Mouse (Mus musculus) forelimb bud, embryonic 11.5 days (tissue): Measurements from ENCODE around the gene Nipa2.
"Not testable (repeated sequence)": the region's sequence is repeated elsewhere in the genome, so short reads cannot be mapped to it uniquely, and the experiment has no call there.

ENCODE experiments used
- DNase-seq: peaks from one replicate; pipeline ENCODE4 v3.0.0-alpha.2; 2012; ENCODE audit warnings: low read depth, low spot score

Nipa2 gene

DNA sequence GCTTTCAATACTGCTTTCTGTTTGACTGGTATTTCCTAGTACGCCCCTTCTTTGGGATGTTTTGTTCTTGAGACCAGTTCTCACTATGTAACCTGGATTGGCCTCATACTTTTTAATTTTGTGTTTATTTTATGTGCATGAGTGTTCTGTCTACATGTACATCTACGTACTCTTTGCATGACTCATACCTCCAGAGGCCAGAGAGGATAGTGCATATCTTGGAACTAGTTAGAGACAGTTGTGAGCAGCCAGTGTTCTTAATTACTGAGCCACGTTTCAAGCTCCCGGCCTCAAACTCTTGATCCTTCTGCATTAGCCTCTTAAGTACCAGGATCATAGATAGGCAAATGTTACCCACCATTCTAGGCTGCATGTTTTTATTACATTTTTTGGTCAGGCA, 23.9 kb downstream of the Nipa2 start:
- no peak for DNase-seq

DNA sequence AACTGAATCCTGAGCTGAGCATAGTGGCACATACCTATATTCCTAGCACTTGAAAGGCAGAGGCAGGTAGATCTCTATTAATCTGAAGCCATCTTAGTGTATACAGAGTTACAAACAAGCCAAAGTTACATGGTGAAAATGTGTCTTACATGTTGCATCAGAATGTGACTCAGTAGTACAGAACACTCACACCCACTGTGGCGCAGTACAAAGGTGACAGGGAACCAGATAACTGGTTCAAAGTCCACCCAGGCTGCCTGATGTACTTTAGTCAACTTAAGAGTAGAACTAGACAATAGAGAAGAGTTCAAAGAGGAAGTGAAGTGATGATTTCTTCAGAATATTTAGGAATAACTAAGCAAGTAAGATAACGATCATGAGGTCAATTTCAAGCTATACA, 27.3 kb downstream of the Nipa2 start:
- no peak for DNase-seq

DNA sequence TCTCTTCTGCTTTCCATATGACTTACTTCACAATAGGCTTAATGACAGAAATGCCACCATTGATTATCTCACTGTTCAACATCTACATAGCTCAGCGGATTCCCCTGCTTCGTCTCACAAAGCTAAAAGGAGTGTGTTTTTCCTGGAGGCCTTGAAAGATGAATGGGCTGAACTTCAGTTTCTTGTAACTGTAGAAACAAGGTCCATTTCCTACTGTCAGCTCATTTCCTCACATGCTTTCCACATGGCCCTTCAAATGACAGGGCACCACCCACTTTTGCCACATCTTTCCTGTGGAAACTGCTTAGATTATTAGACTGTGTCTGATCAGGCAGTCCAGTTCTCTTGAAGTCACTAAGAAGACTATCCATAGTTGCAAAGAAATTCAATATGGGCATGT, 33.6 kb downstream of the Nipa2 start:
- DNase-seq, result no peak

DNA sequence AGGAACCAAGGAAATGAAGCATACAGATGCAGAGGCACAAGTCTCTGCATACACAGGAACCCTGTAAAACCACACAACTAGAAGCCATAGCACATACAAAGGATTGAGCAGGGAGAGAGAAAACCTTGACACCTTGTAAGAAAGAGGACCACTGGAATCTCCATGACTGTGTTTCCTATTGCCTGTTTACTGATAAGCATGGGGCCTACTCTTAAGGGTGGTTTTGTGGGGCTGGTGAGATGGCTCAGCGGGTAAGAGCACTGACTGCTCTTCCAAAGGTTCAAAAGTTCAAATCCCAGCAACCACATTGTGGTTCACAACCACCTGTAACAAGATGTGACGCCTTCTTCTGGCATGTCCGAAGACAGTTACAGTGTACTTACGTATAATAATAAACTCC, 35.0 kb downstream of the Nipa2 start:
- DNase-seq, result no peak

DNA sequence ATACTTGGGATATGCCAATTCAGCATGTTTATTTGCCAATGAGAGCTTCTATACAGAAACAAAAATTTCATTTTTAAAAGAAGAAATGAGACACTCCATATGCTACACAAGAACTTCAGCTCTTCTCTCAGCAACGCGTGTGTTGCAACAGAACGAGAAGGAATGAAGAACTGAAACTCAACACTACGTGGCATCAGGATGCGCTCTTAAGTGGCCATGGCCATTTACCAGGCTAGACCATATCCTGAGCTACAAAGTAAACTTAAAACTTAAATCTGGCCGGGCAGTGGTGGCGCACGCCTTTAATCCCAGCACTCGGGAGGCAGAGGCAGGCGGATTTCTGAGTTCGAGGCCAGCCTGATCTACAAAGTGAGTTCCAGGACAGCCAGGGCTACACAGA, 43.9 kb downstream of the Nipa2 start:
- DNase-seq, result not testable (repeated sequence)

DNA sequence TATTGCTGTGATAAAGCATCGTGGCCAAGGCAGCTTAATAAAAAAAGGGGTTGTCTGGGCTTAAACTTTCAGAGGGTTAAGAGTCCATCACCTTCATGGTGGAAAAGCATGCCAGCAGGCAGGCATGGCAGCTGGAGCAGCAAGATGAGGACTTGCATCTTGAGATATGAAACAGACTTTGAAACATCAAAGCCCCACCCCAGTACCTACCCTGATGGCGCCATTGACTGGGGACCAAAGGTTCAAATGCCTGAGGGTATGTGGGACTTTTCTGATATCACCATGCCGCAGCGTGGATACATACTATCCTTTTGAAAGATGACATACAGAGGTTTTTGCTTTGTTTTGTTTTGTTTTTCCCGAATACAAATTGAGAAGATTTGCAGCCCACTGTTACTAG, 50.2 kb downstream of the Nipa2 start:
- no peak for DNase-seq

DNA sequence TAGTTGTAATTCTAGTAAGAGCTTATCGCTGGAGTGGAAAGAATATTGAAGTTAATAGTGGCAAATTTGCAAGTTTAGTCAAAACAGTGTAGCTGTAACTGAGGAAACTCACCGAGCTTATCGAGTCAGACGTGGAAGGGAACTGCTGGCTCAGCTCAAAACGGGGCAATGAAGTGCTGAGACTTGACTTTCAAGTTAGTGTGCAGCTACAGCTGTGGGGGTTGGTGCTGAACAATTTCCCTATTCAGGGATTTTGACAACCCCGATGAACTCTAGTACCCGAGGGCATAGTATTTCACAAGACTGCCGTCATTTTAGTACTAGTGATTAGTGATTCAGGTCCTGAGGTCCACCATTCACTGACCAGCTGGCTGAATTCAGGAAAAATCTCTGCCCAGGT, 50.9 kb downstream of the Nipa2 start:
- no peak for DNase-seq

DNA sequence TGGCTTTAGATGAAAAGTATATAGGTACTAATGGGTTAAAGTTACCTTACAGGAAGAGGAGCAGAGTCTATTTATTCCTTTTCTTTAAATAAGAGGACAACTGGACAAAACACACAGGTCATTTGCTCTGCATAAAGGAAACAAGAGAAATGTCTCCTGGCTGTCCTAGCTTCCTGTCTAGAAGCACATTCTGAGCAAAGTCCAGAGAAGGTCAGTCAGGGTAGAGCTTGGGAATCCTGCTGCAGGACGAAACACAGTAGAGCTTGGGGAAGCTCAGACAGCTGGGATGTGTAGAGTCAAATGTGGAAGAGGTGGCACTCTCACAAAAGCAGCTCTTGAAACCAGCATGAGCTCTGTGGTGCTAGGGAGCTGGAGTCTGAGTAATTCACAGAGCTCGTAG, 51.9 kb downstream of the Nipa2 start:
- DNase-seq, result no peak

DNA sequence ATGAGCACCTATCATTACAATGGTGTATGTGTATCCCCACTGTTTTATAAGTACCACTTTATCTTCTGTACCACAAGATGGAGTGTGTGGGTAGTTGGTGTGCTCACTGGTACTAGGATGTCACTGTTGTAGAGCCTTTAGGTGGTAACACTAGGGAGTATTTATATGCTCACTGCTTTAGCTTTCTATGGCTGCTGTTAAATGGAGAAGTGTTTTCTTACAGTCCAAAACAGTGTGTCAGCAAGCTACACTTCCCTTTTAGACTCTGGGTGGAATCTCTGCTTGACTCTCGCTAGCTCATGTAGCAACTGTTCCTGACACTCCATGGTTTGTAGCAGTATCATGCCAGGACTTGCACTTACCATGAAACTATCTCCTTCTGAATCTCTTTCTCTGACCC, 52.8 kb downstream of the Nipa2 start:
- no peak for DNase-seq

DNA sequence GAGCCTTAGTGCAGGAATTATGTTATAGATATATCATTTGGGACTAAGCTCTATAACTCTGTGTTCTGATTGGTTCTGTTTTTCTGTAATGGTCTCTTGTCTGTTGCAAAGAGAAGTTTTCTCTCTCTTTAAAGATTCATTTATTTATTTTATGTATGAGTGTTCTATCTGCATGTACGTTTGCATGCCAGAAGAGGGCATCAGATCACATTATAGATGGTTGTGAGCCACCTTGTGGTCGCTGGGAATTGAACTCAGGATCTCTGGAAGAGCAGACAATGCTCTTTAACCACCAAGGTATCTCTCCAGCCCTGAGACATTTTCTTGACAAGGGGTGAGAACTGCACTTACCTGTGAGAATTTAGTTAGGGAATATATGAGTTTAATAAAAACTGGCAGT, 56.8 kb downstream of the Nipa2 start:
- no peak for DNase-seq

DNA sequence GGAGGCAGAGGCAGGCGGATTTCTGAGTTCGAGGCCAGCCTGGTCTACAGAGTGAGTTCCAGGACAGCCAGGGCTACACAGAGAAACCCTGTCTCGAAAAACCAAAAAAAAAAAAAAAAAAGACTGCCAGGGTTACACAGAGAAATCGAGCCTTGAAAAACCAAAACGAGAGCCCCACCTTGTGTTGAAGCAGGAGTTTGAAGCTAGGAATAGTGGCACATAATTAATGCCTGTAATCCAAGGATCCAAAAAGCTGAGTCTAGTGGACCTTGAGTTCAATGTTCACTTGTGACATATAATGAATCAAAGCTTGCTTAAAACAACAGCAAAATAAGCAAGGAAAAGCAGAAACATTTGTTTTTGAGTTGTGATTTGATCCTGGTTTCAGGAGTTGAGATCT, 58.5 kb downstream of the Nipa2 start:
- no peak for DNase-seq

DNA sequence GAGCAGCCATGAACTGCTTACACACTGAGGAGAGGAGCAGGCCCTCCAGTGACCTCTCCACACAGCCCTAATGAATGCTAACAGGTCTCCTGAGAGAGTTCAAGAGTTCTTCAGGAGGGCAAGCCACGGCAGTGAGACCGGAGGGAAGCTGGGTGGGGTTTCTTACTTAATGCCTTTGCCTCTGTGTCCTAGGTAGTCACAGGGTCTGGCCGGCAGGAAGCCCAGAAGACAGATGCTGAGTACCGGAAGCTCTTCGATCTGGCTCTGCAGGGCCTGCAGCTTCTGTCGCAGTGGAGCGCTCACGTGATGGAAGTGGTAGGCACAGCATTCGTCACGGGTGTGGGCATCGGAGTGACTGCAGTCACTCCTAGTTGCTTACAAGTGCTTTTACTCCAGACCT, 70.5 kb downstream of the Nipa2 start:
- no peak for DNase-seq

DNA sequence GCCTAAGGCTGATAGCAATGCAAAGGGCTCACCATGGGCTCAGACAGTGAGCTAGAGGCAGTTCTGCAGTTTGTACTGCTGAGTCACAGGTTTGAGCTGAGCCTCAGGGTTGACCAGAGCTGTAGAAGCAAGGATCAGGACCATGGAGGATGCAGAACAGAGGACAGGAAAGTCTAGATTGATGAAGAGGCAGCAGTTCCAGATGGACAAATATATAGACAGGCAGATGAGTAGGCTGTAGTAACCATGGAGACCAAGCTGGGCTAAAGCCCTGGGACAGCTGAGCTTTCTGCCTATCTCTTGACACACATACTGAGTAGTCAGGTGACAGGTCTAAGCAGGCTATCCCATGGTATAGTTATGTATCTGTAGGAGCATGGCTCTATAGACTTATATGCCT, 71.5 kb downstream of the Nipa2 start:
- no peak for DNase-seq

DNA sequence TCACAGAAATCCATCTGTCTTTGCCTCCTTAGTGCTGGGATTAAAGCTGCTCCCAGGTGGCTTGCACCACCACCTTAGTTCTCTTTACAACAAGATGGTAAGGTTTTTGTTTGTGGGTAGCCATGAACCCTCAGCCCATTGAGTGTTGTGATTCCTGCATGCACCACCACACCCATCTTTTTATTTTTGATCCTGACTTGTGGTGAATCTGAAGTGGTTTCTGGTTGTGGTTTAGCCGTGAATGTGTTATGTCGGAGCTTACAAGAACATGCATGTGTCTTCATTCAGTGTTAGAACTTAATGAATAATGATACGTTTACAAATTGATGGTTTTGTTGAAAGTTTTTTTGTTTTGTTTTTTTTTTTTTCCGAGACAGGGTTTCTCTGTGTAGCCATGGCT, 72.3 kb downstream of the Nipa2 start:
- no peak for DNase-seq

DNA sequence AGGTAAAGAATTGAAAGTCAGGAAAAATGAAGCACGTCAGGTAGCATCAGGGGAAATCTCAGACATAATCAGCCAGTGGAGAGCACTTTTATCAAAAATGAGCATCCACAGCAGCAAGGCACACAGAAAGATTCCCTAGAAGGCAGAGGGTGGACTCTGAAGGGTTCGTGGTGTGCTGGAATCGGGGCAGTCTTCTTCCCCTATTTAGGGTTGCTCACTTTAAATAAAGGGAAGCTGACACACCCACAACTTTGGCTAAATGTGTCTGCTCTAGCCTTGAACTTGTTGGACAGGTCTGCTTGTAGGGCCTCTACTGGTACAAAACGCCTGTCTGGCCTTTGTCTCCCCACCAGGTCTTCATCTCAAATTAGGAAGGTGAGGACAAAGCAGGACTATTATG, 73.7 kb downstream of the Nipa2 start:
- no peak for DNase-seq
